Mouse (Mus musculus) forebrain, embryonic 11.5 days (tissue): Measurements from ENCODE around the gene Pde3a. TPM values are rescaled to one million over a fixed set of nuclear protein-coding genes. Genes with fewer than 3 reads are reported as not detected.

Experiments
- ATAC-seq: fragments of 200-750 bp; cut with Nextera tagmentation; replicated peaks from 2 replicates; pipeline ENCODE4 v1.8.0; 2017; ENCODE audit warnings: moderate TSS enrichment; ENCODE audit not compliant: low FRiP score
- DNase-seq: peaks from one replicate; pipeline ENCODE4 v3.0.0-alpha.2; 2017; ENCODE audit warnings: low spot score
- H3K27ac ChIP-seq: fragments of 300-500 bp; sonication (generic); 2 replicates; pipeline ENCODE4 v1.5.1; 2014; ENCODE audit warnings: low read depth, low read length
- H3K27me3 ChIP-seq: fragments of 300-500 bp; sonication (generic); 2 replicates; pipeline ENCODE4 v1.6.1; 2014; ENCODE audit warnings: mild to moderate bottlenecking, low read length, mixed read lengths; ENCODE audit not compliant: control insufficient read depth, insufficient read depth
- H3K36me3 ChIP-seq: fragments of 300-500 bp; sonication (generic); 2 replicates; pipeline ENCODE4 v1.6.1; 2014; ENCODE audit warnings: mild to moderate bottlenecking, low read length, moderate library complexity, mixed read lengths; ENCODE audit not compliant: control insufficient read depth, insufficient read depth
- H3K4me1 ChIP-seq: fragments of 300-500 bp; sonication (generic); replicated peaks from 2 replicates; pipeline ENCODE4 v1.6.1; 2014; ENCODE audit warnings: low read length, mixed read lengths; ENCODE audit not compliant: control insufficient read depth, insufficient read depth
- H3K4me2 ChIP-seq: fragments of 300-500 bp; sonication (generic); 2 replicates; pipeline ENCODE4 v1.6.1; 2014; ENCODE audit warnings: low read depth, mild to moderate bottlenecking, low read length, moderate library complexity, mixed read lengths; ENCODE audit not compliant: severe bottlenecking
- H3K4me3 ChIP-seq: fragments of 300-500 bp; sonication (generic); 2 replicates; pipeline ENCODE4 v1.5.1; 2014; ENCODE audit warnings: low read depth, low read length
- H3K9ac ChIP-seq: fragments of 300-500 bp; sonication (generic); 2 replicates; pipeline ENCODE4 v1.6.1; 2014; ENCODE audit warnings: low read length
- H3K9me3 ChIP-seq: fragments of 300-500 bp; sonication (generic); 2 replicates; pipeline ENCODE4 v1.6.1; 2016; ENCODE audit warnings: low read length, mixed read lengths; ENCODE audit not compliant: control insufficient read depth
- WGBS: fragments of 180-500 bp; shearing (Covaris S2); extraction: QIAGEN DNeasy Blood & Tissue Kit; methylation state at CpG from one replicate; pipeline ENCODE4 v1.1.7; 2014; 5-methylcytosine and 5-hydroxymethylcytosine counted together
- polyA plus RNA-seq: library from polyadenylated mRNA; unstranded; fragments of >200 nt; fragmentation: Nextera tagmentation; extraction: Ambion mirVana; gene quantifications from 2 replicates; pipeline ENCODE4 v1.2.1, GENCODE M21; 2014

Pde3a gene
- polyA plus RNA-seq, 1 experiment from 2014 or later, result 1.7 TPM

- Histone ChIP-seq H3K4me3 (no peak overlapping the region), H3K9me3 (no peaks in the 10 kb centered on the region), H3K27ac (no peak overlapping the region), H3K36me3 (no peaks in the 10 kb centered on the region), H3K4me1 (no peaks in the 10 kb centered on the region), H3K9ac (no peak overlapping the region), H3K27me3 (no peaks in the 10 kb centered on the region), H3K4me2 (no peak overlapping the region)
- ATAC-seq (no peak), DNase-seq (no peak)
- 95% methylated on average over 3 of the region's 3 CpGs for WGBS
Observed at GRCm38 (mm10) chr6:141271579-141271978, 22.5 kb downstream of the Pde3a start.

- 89% methylated on average over 6 of the region's 6 CpGs for WGBS
Observed at GRCm38 (mm10) chr6:141273685-141274084, 24.6 kb downstream of the Pde3a start.

GRCm38 (mm10) chr6:141281685-141282084 lies 32.6 kb downstream of the Pde3a start:
- Histone ChIP-seq H3K4me1 (no peaks in the 10 kb centered on the region), H3K4me2 (no peak overlapping the region), H3K4me3 (no peak overlapping the region), H3K9ac (no peak overlapping the region), H3K36me3 (no peaks in the 10 kb centered on the region), H3K27ac (no peak overlapping the region), H3K27me3 (no peaks in the 10 kb centered on the region), H3K9me3 (no peaks in the 10 kb centered on the region)
- ATAC-seq, result no peak
- no peak for DNase-seq
- 82% methylated on average over 3 of the region's 3 CpGs for WGBS

More at GRCm38 (mm10) chr6:141273685-141274084, 24.6 kb downstream of the Pde3a start:
- Histone ChIP-seq H3K27me3 (no peaks in the 10 kb centered on the region), H3K36me3 (no peaks in the 10 kb centered on the region), H3K4me2 (no peak overlapping the region), H3K4me1 (no peaks in the 10 kb centered on the region), H3K27ac (no peak overlapping the region), H3K9ac (no peak overlapping the region), H3K4me3 (no peak overlapping the region), H3K9me3 (no peaks in the 10 kb centered on the region)
- DNase-seq (no peak), ATAC-seq (no peak)

GRCm38 (mm10) chr6:141282796-141283195 lies 33.7 kb downstream of the Pde3a start:
- no peak for DNase-seq
- no peak overlapping the region for H3K4me3 ChIP-seq
- no peaks in the 10 kb centered on the region for H3K27me3 ChIP-seq
- no peaks in the 10 kb centered on the region for H3K4me1 ChIP-seq
- H3K9ac ChIP-seq, result no peak overlapping the region
- no peak overlapping the region for H3K27ac ChIP-seq
- no peaks in the 10 kb centered on the region for H3K9me3 ChIP-seq
- no peak for ATAC-seq
- no peaks in the 10 kb centered on the region for H3K36me3 ChIP-seq
- 83% methylated on average over 7 of the region's 7 CpGs for WGBS
- no peak overlapping the region for H3K4me2 ChIP-seq

GRCm38 (mm10) chr6:141291195-141291594 lies 42.1 kb downstream of the Pde3a start:
- Histone ChIP-seq H3K9ac (no peak overlapping the region), H3K27me3 (no peaks in the 10 kb centered on the region), H3K36me3 (no peaks in the 10 kb centered on the region), H3K9me3 (no peaks in the 10 kb centered on the region), H3K4me3 (no peak overlapping the region), H3K4me1 (no peaks in the 10 kb centered on the region), H3K27ac (no peak overlapping the region), H3K4me2 (no peak overlapping the region)
- 90% methylated on average over 2 of the region's 2 CpGs for WGBS
- ATAC-seq (no peak), DNase-seq (no peak)

GRCm38 (mm10) chr6:141292826-141293459 lies 43.9 kb downstream of the Pde3a start:
- no peaks in the 10 kb centered on the region for H3K4me1 ChIP-seq
- H3K4me2 ChIP-seq, result no peak overlapping the region
- no peaks in the 10 kb centered on the region for H3K9me3 ChIP-seq
- no peak overlapping the region for H3K27ac ChIP-seq
- H3K27me3 ChIP-seq, result no peaks in the 10 kb centered on the region
- H3K36me3 ChIP-seq, result no peaks in the 10 kb centered on the region
- no peak for DNase-seq
- H3K4me3 ChIP-seq, result no peak overlapping the region
- WGBS, result 92% methylated on average over 10 of the region's 10 CpGs
- H3K9ac ChIP-seq, result no peak overlapping the region
- ATAC-seq, result no peak

GRCm38 (mm10) chr6:141293460-141293853 lies 44.4 kb downstream of the Pde3a start:
- H3K4me2 ChIP-seq, result no peak overlapping the region
- H3K36me3 ChIP-seq, result no peaks in the 10 kb centered on the region
- no peak for DNase-seq
- no peak for ATAC-seq
- H3K27ac ChIP-seq, result no peak overlapping the region
- no peak overlapping the region for H3K9ac ChIP-seq
- H3K9me3 ChIP-seq, result no peaks in the 10 kb centered on the region
- no peak overlapping the region for H3K4me3 ChIP-seq
- 64% methylated on average over 2 of the region's 2 CpGs for WGBS
- no peaks in the 10 kb centered on the region for H3K4me1 ChIP-seq
- no peaks in the 10 kb centered on the region for H3K27me3 ChIP-seq

- Histone ChIP-seq H3K27me3 (no peaks in the 10 kb centered on the region), H3K4me2 (no peak overlapping the region), H3K9me3 (no peaks in the 10 kb centered on the region), H3K4me3 (no peak overlapping the region), H3K36me3 (no peaks in the 10 kb centered on the region), H3K9ac (no peak overlapping the region), H3K4me1 (no peaks in the 10 kb centered on the region), H3K27ac (no peak overlapping the region)
- 79% methylated on average over 3 of the region's 3 CpGs for WGBS
- no peak for DNase-seq
- ATAC-seq, result no peak
Observed at GRCm38 (mm10) chr6:141295264-141295663, 46.2 kb downstream of the Pde3a start.
